Mouse (Mus musculus) splenic B cell, adult 2 months (primary cell): ENCODE measurements around the gene Olfr465-ps1.

Experiments used
- DNase-seq: peaks from one replicate; pipeline ENCODE4 v3.0.0-alpha.2; 2011; ENCODE audit warnings: low read depth, low spot score
- H3K27me3 ChIP-seq: 2 replicates; pipeline ENCODE4 v1.6.1; 2012; ENCODE audit warnings: mild to moderate bottlenecking, low read length, moderate library complexity, mixed read lengths; ENCODE audit not compliant: control insufficient read depth, poor library complexity, insufficient read depth, severe bottlenecking
- H3K36me3 ChIP-seq: 2 replicates; pipeline ENCODE4 v1.6.1; 2012; ENCODE audit warnings: mild to moderate bottlenecking, low read length, moderate library complexity, mixed read lengths; ENCODE audit not compliant: control insufficient read depth, poor library complexity, insufficient read depth, severe bottlenecking

The Olfr465-ps1 gene

DNA sequence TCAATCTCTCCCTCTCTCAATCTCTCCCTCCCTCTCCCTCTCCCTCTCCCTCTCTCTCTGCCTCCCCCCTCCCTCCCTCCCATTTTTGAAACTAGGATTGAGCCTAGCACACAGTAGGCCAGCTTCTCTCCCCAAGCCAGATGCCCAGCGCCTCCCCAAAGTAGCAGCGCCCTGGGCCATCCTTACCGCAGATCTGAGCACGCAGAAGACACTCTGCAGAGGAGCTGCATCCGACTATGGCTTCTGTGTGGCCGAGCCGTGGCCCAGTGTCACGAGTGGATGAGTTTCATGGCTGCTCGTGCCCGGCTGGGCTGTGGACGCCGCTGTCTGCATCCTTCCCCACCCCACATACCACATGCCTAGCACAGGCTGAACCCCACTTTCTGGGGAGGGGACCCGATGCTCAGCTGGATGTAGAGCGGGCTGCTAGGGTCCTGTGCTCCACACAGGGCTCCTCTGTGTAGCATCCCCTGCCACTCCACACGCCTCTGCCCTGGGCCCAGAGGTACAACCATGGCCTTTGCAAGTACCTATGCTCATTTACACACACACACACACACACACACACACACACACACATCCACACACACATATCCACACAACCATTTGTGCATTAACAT is 38.7 kb downstream of the Olfr465-ps1 start:
- H3K36me3 ChIP-seq: no peaks in the 10 kb centered on the region
- no peak for DNase-seq
- no peaks in the 10 kb centered on the region for H3K27me3 ChIP-seq
